Mouse (Mus musculus) lung, embryonic 16.5 days (tissue): ENCODE measurements around the gene Mvb12a. TPM values are rescaled to one million over a fixed set of nuclear protein-coding genes. Genes with fewer than 3 reads are reported as not detected.
A peak's percentile ranks its signal among the peaks of the same experiment; 100 is the strongest.

Source experiments
- ATAC-seq: fragments of 200-750 bp; cut with Nextera tagmentation; 2 replicates; pipeline ENCODE4 v1.8.0; 2017; ENCODE audit warnings: low read depth, mild to moderate bottlenecking, moderate library complexity
- H3K27ac ChIP-seq: fragments of 300-500 bp; sonication (generic); 2 replicates; pipeline ENCODE4 v1.5.1; 2014; ENCODE audit warnings: mild to moderate bottlenecking, control low read depth, low read length
- H3K27me3 ChIP-seq: fragments of 300-500 bp; sonication (generic); 2 replicates; pipeline ENCODE4 v1.6.1; 2014; ENCODE audit warnings: low read depth, low read length, mixed read lengths; ENCODE audit not compliant: control insufficient read depth, insufficient read depth
- H3K36me3 ChIP-seq: fragments of 300-500 bp; sonication (generic); 2 replicates; pipeline ENCODE4 v1.6.1; 2014; ENCODE audit warnings: low read length; ENCODE audit not compliant: control insufficient read depth, insufficient read depth
- H3K4me1 ChIP-seq: fragments of 300-500 bp; sonication (generic); replicated peaks from 2 replicates; pipeline ENCODE4 v1.6.1; 2014; ENCODE audit warnings: low read length, mixed read lengths; ENCODE audit not compliant: control insufficient read depth, insufficient read depth
- H3K4me2 ChIP-seq: fragments of 300-500 bp; sonication (generic); 2 replicates; pipeline ENCODE4 v1.6.1; 2014; ENCODE audit warnings: low read depth, low read length, control low read depth
- H3K4me3 ChIP-seq: fragments of 300-500 bp; sonication (generic); 2 replicates; pipeline ENCODE4 v1.5.1; 2014; ENCODE audit warnings: mild to moderate bottlenecking, low read length, control low read depth
- H3K9ac ChIP-seq: fragments of 300-500 bp; sonication (generic); 2 replicates; pipeline ENCODE4 v1.6.1; 2014; ENCODE audit warnings: low read length, control low read depth
- H3K9me3 ChIP-seq: fragments of 300-500 bp; sonication (generic); 2 replicates; pipeline ENCODE4 v1.6.1; 2016; ENCODE audit warnings: low read length; ENCODE audit not compliant: control insufficient read depth
- WGBS: fragments of 180-500 bp; shearing (Covaris S2); extraction: QIAGEN DNeasy Blood & Tissue Kit; methylation state at CpG from one replicate; pipeline ENCODE4 v1.1.7; 2014; 5-methylcytosine and 5-hydroxymethylcytosine counted together
- polyA plus RNA-seq: library from polyadenylated mRNA; unstranded; fragments of >200 nt; fragmentation: Nextera tagmentation; extraction: Ambion mirVana; gene quantifications from 2 replicates; pipeline ENCODE4 v1.2.1, GENCODE M21; 2015

Gene Mvb12a
- polyA plus RNA-seq, result 96.3 and 99.5 TPM in 2 replicates

DNA sequence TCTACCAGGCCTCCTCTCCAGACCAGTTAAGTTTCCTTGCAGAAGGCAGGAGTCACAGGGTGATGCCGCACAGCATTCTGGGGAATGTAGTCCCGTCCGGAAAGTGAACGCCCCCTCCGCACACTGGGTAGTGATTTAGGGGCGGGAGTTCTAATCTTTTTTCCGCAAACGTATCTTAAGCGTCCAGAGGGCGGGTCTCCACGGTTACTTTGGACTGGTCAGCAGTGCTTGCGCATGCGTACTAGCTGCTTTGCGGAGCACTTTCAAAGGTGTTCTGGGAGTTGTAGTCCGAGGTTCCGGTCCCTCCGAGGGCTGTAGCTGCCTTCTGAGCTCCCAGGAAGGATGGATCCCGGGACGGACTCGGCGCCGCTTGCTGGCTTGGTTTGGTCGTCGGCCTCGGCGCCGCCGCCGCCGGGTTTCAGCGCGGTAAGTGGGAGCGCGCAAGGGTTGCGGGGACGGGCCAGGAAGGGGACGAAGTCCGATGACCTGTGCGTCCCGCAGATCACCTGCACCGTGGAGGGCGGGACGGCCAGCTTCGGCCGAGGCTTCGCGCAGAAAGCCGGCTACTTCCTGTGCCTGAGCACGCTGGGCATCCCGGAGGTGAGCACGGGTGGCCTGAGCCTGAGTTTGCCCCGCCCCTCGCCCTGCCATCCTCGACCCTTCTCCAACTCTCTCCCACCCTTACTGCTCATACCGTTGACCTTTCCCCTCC is at the start of gene Mvb12a:
Gene Mvb12a, plus strand, starts transcription at position 291 of the 712 bp plus-strand sequence.
- Histone ChIP-seq H3K36me3 (peaks cover 7% of the 10 kb centered on the region), H3K4me3 (peak within 1 kb of the TSS; percentile 91), H3K27me3 (no peaks in the 10 kb centered on the region), H3K9me3 (no peaks in the 10 kb centered on the region), H3K4me1 (peaks cover 11% of the 10 kb centered on the region), H3K27ac (no peak within 1 kb of the TSS), H3K9ac (peak within 1 kb of the TSS; percentile 85), H3K4me2 (peak within 1 kb of the TSS; percentile 94)
- WGBS, result under 1% methylated on average over 48 of the region's 55 CpGs
- peak; percentile 97 for ATAC-seq

DNA sequence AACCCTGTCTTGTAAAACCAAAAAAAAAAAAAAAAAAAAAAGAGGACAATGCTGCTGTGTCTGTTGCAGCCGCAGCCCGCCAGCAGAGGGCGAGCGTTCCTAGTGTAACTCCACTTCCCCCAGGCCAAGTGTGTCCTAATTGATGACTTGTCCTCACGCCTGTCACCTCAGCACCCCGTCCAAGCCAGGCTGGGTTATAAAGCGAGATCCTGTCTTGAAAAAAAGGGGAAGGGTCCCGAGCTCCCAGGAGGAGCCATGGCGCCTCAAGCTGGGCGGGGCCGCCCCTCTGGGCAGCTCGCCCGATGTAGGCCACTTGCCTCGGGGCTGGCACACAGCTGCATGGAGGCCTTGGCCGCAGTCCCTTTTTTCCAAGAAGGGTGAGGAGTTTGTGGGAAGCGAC is 47.7 kb upstream of the Mvb12a start:
- H3K9ac ChIP-seq, result 0 out of 2 replicates have a peak overlapping the region, but pooled peaks have one; percentile 14
- no peaks in the 10 kb centered on the region for H3K9me3 ChIP-seq
- peak overlapping the region; percentile 33 for H3K4me2 ChIP-seq
- peaks cover 44% of the 10 kb centered on the region for H3K4me1 ChIP-seq
- WGBS, result 11% methylated on average over 16 of the region's 16 CpGs
- peak; percentile 66 for ATAC-seq
- H3K27ac ChIP-seq, result peak overlapping the region; percentile 73
- no peaks in the 10 kb centered on the region for H3K27me3 ChIP-seq
- H3K4me3 ChIP-seq, result no peak overlapping the region
- H3K36me3 ChIP-seq, result peaks cover 14% of the 10 kb centered on the region

DNA sequence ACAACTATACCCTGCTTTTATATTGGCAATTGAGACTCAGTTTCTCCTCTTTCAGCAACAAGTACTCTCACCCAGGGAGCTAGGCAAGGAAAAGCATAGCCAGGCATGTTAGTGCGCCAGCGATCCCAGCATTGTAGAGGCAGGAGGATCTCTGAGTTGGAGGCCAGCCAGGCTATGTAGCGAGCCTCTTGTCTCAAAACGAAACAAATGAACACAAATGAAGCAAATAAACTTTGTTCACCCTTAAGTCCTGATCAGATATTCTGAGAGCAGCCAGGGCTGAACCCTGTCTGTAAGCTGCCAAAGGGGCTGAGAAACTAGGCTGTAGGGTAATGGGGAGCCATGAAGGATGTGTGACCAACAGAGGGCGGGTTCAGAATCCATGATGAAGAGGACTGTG is 46.9 kb upstream of the Mvb12a start:
- Histone ChIP-seq H3K36me3 (peaks cover 13% of the 10 kb centered on the region), H3K4me1 (peaks cover 44% of the 10 kb centered on the region), H3K9ac (no peak overlapping the region), H3K4me2 (no peak overlapping the region), H3K27me3 (no peaks in the 10 kb centered on the region), H3K9me3 (no peaks in the 10 kb centered on the region), H3K4me3 (no peak overlapping the region), H3K27ac (peak overlapping the region; percentile 73)
- ATAC-seq, result no peak
- 57% methylated on average over 5 of the region's 5 CpGs for WGBS

DNA sequence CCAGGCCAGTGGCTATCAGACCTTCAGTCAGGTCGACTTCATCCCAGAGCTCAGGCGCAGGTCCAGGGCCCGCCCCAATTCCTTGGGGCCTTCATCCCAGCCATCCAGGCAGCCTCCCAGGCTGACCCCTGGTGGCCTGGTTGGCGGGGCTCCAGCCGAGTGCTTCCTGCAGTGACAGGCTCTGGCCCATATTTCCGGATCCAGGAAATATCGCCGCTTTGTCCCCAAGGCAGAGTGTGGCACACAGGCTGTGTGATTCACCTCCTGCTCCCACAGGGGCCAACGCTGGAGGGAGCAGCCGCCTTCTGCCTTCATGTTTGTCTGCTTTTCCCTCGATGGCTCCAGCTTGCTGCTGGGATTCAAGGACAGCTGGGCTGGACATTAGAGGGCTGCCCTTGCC is 46.2 kb upstream of the Mvb12a start:
- ATAC-seq, result peak; percentile 57
- 23% methylated on average over 11 of the region's 11 CpGs for WGBS

DNA sequence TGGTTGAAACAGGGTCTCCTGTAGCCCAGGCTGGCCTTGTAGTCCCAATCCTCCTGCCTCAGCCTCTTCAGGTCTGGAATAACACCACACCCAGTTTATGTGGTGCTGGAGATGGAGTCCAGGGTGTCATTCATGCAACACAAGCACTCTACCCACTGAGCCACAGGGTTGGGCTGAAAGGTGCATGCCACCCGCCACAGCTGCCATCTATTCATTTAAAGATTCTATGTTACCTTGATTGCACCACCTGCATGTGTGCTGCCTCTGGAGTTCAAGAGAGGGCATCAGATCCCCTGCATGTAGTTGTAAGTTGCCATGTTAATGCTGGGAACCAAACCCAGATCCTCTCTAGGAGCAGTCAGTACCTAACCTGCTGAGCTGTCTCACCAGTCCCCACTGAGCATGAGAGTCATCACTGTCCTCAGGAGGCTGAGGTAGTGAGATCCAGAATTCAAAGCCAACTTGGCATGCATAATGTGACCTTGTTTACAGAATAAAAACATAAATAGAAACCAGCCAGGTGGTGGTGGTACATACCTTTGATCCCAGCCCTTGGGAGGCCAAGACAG is 45.6 kb upstream of the Mvb12a start:
- Histone ChIP-seq H3K4me2 (no peak overlapping the region), H3K4me3 (no peak overlapping the region), H3K27ac (peak overlapping the region; percentile 80), H3K9me3 (no peaks in the 10 kb centered on the region), H3K4me1 (peaks cover 44% of the 10 kb centered on the region), H3K36me3 (peaks cover 10% of the 10 kb centered on the region), H3K9ac (0 out of 2 replicates have a peak overlapping the region, but pooled peaks have one; percentile 6), H3K27me3 (no peaks in the 10 kb centered on the region)
- WGBS, result 85% methylated on average over 1 of the region's 1 CpGs
- ATAC-seq, result no peak

More for the DNA sequence above, 46.2 kb upstream of the Mvb12a start:
- no peak overlapping the region for H3K4me2 ChIP-seq
- H3K27me3 ChIP-seq, result no peaks in the 10 kb centered on the region
- H3K9me3 ChIP-seq, result no peaks in the 10 kb centered on the region
- H3K9ac ChIP-seq, result no peak overlapping the region
- H3K27ac ChIP-seq, result peak overlapping the region; percentile 80
- peaks cover 44% of the 10 kb centered on the region for H3K4me1 ChIP-seq
- no peak overlapping the region for H3K4me3 ChIP-seq
- H3K36me3 ChIP-seq, result peaks cover 11% of the 10 kb centered on the region

DNA sequence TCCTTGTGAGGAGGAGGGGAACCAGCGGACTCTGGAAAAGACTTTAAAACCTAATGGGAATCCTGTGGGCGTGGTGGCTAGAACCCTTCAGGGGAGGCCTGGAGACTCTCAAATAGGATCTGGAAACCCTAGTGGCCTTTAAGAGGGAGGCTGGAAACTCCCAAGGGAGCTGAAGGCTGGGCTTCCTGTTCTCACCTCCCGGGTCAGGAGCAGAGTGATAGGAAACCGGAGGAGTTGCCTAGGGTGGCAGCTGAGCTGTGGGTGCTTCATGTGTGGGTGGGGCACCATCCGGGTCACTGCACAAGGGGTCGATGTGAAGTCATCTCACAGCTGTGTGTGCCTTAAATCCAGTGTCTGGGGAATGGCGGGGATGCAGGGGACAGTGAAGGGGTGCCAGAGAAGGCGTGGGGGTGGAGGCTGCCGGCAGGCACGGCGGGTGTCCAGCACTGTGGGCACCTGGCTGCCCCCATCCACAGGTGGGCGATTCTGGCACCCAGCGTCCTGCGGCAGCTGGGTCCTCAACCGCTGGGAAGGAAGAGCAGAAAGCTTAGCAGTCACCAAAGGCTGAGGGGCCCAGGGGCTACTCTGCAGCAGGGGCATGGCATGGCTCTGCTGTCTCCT is 44.7 kb upstream of the Mvb12a start:
- WGBS, result 24% methylated on average over 15 of the region's 15 CpGs
- no peak overlapping the region for H3K4me2 ChIP-seq
- peak overlapping the region; percentile 6; the same call in 1 of the 2 replicates for H3K9ac ChIP-seq
- peak; percentile 1; the same call in 1 of the 2 replicates for ATAC-seq
- H3K4me3 ChIP-seq, result no peak overlapping the region
- H3K9me3 ChIP-seq, result no peaks in the 10 kb centered on the region
- peaks cover 44% of the 10 kb centered on the region for H3K4me1 ChIP-seq
- H3K36me3 ChIP-seq, result peaks cover 3% of the 10 kb centered on the region; the same call in 1 of the 2 replicates
- no peaks in the 10 kb centered on the region for H3K27me3 ChIP-seq
- peak overlapping the region; percentile 68 for H3K27ac ChIP-seq

DNA sequence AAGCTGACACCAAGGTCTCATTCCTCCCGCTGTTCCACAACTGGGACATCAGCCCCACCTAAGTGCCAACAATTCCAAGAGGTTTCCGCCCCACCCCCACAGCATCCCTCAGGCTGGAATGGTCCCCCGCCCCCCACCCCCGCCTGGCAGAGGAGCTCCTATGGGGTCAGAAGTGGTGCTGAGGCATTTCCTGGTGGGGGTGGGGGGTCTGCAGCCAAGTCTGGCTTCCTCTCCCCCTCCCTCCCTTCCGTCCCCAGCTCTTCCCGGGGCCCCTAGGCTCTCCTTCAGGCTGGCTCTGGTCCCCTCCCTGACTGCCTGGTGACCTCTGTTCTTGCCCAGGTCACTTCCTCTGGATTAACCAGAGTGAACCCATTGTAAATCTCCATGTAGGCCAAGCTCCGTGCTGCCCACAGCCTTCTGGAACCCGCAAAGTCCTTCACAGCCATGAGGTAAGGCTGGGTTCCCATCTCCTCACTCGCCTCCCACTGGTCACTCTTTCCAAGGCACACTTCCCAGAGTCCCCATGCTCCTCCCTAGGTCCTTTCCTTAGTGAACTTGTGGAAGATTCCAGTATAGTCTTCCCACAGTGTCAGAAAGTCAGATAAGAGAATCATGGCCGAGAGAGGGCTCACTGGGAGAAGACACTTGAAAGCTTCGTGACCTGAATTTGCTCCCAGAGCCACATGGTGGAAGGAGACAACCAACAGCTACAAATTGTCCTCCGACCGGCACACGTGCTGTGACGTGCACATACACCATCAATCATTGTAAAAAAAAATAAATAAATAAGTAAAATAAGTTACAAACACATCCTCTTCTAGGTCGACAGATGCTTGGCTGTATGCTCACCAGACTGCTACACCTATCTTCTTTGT is 43.7 kb upstream of the Mvb12a start:
- peaks cover 44% of the 10 kb centered on the region for H3K4me1 ChIP-seq
- peak overlapping the region; percentile 6 for H3K9ac ChIP-seq
- no peaks in the 10 kb centered on the region for H3K36me3 ChIP-seq
- peak; percentile 41 for ATAC-seq
- 17% methylated on average over 16 of the region's 16 CpGs for WGBS
- no peak overlapping the region for H3K4me3 ChIP-seq
- H3K9me3 ChIP-seq, result no peaks in the 10 kb centered on the region
- H3K27me3 ChIP-seq, result no peaks in the 10 kb centered on the region
- peak overlapping the region; percentile 23; the same call in 1 of the 2 replicates for H3K4me2 ChIP-seq
- H3K27ac ChIP-seq, result peak overlapping the region; percentile 68

DNA sequence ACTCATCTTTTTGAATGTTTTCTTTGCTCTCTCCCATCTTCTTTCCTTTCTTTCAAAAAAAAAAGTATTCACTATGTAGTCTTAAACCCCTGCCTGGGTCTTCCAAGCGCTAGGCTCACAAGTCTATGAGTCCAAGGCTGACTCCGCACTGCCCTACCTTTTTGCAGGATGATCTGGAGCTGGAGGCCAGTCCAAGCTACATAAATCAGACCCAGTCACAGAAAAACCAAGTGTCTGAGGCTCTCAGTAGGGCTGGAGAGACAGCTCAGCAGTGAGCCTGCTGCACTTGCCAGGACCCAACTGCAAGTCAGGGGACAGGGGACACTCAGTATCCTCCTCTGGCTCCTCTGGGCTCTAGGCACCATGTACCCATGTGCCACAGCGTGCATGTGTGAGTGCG is 38.4 kb upstream of the Mvb12a start:
- 89% methylated on average over 4 of the region's 4 CpGs for WGBS
- H3K4me2 ChIP-seq, result no peak overlapping the region
- H3K27ac ChIP-seq, result no peak overlapping the region
- no peak overlapping the region for H3K9ac ChIP-seq
- no peaks in the 10 kb centered on the region for H3K36me3 ChIP-seq
- ATAC-seq, result no peak
- H3K9me3 ChIP-seq, result no peaks in the 10 kb centered on the region
- peaks cover 8% of the 10 kb centered on the region for H3K4me1 ChIP-seq
- no peak overlapping the region for H3K4me3 ChIP-seq
- H3K27me3 ChIP-seq, result peaks cover 23% of the 10 kb centered on the region
